Mouse (Mus musculus) hindbrain, embryonic 11.5 days (tissue): ENCODE data around the gene Rhoh. TPM values are rescaled to one million over a fixed set of nuclear protein-coding genes. Genes with fewer than 3 reads are reported as not detected.

Experiments
- ATAC-seq: fragments of 200-750 bp; cut with Nextera tagmentation; 2 replicates; pipeline ENCODE4 v1.8.0; 2017; ENCODE audit warnings: mild to moderate bottlenecking, moderate TSS enrichment, moderate library complexity; ENCODE audit not compliant: low FRiP score
- DNase-seq: peaks from one replicate; pipeline ENCODE4 v3.0.0-alpha.2; 2015; ENCODE audit warnings: low spot score
- H3K27ac ChIP-seq: fragments of 300-500 bp; sonication (generic); 2 replicates; pipeline ENCODE4 v1.5.1; 2014; ENCODE audit warnings: mild to moderate bottlenecking, low read depth, low read length
- H3K27me3 ChIP-seq: fragments of 300-500 bp; sonication (generic); 2 replicates; pipeline ENCODE4 v1.6.1; 2014; ENCODE audit warnings: mild to moderate bottlenecking, low read length, moderate library complexity, mixed read lengths; ENCODE audit not compliant: control insufficient read depth, insufficient read depth
- H3K36me3 ChIP-seq: fragments of 300-500 bp; sonication (generic); 2 replicates; pipeline ENCODE4 v1.6.1; 2014; ENCODE audit warnings: mild to moderate bottlenecking, low read length, moderate library complexity, mixed read lengths; ENCODE audit not compliant: control insufficient read depth, insufficient read depth
- H3K4me1 ChIP-seq: fragments of 300-500 bp; sonication (generic); replicated peaks from 2 replicates; pipeline ENCODE4 v1.6.1; 2014; ENCODE audit warnings: low read length, mixed read lengths; ENCODE audit not compliant: control insufficient read depth, insufficient read depth
- H3K4me2 ChIP-seq: fragments of 300-500 bp; sonication (generic); replicated peaks from 2 replicates; pipeline ENCODE4 v1.6.1; 2014; ENCODE audit warnings: mild to moderate bottlenecking, low read depth, low read length
- H3K4me3 ChIP-seq: fragments of 300-500 bp; sonication (generic); 2 replicates; pipeline ENCODE4 v1.5.1; 2014; ENCODE audit warnings: low read depth, low read length
- H3K9ac ChIP-seq: fragments of 300-500 bp; sonication (generic); 2 replicates; pipeline ENCODE4 v1.6.1; 2014; ENCODE audit warnings: low read depth, low read length
- H3K9me3 ChIP-seq: fragments of 300-500 bp; sonication (generic); 2 replicates; pipeline ENCODE4 v1.6.1; 2016; ENCODE audit warnings: low read length; ENCODE audit not compliant: control insufficient read depth
- WGBS: fragments of 180-500 bp; shearing (Covaris S2); extraction: QIAGEN DNeasy Blood & Tissue Kit; methylation state at CpG from one replicate; pipeline ENCODE4 v1.1.7; 2014; 5-methylcytosine and 5-hydroxymethylcytosine counted together
- polyA plus RNA-seq: library from polyadenylated mRNA; unstranded; fragments of >200 nt; fragmentation: Nextera tagmentation; extraction: Ambion mirVana; gene quantifications from 2 replicates; pipeline ENCODE4 v1.2.1, GENCODE M21; 2014

Gene Rhoh
- polyA plus RNA-seq, 1 experiment from 2014 or later = 0.09 TPM

GRCm38 (mm10) chr5:65864486-65864885 lies 3.5 kb downstream of the Rhoh start:
- H3K4me1 ChIP-seq = no peaks in the 10 kb centered on the region
- 92% methylated on average over 7 of the region's 7 CpGs for WGBS
- H3K9ac ChIP-seq = no peak overlapping the region
- H3K4me3 ChIP-seq = no peak overlapping the region
- no peak overlapping the region for H3K27ac ChIP-seq
- no peaks in the 10 kb centered on the region for H3K9me3 ChIP-seq
- H3K36me3 ChIP-seq = no peaks in the 10 kb centered on the region
- DNase-seq (no peak), ATAC-seq (no peak)
- H3K4me2 ChIP-seq = no peak overlapping the region
- no peaks in the 10 kb centered on the region for H3K27me3 ChIP-seq

DNA sequence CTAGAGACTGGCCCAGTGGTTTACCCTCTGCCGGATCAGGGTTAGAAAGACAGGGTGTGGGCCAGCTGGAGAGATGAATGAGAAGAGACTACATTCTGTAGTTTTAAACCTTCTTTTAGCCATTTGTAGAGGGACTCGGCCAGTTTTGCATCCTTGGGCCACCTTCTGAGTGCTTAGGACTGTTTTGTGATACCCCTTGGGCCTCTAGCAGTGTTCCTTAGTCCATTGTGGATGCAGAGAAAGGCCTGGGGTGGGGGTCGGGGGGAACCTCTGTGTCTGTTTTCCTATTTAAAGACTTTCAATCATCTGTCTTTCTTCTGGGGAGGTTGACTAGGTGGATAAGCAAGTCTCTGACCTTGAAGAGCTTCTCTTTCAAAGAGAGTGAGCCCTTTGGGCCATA lies 3.9 kb downstream of the Rhoh start:
- Histone ChIP-seq H3K9ac (no peak overlapping the region), H3K4me2 (no peak overlapping the region), H3K27ac (no peak overlapping the region), H3K9me3 (no peaks in the 10 kb centered on the region), H3K36me3 (no peaks in the 10 kb centered on the region), H3K27me3 (no peaks in the 10 kb centered on the region), H3K4me3 (no peak overlapping the region), H3K4me1 (no peaks in the 10 kb centered on the region)
- DNase-seq = no peak
- no peak for ATAC-seq
- 80% methylated on average over 3 of the region's 3 CpGs for WGBS

GRCm38 (mm10) chr5:65866591-65866990 lies 5.6 kb downstream of the Rhoh start:
- ATAC-seq (no peak), DNase-seq (no peak)
- Histone ChIP-seq H3K4me2 (no peak overlapping the region), H3K4me3 (no peak overlapping the region), H3K9me3 (no peaks in the 10 kb centered on the region), H3K4me1 (no peaks in the 10 kb centered on the region), H3K27ac (no peak overlapping the region), H3K9ac (no peak overlapping the region), H3K36me3 (no peaks in the 10 kb centered on the region), H3K27me3 (no peaks in the 10 kb centered on the region)
- WGBS = 91% methylated on average over 6 of the region's 6 CpGs

DNA sequence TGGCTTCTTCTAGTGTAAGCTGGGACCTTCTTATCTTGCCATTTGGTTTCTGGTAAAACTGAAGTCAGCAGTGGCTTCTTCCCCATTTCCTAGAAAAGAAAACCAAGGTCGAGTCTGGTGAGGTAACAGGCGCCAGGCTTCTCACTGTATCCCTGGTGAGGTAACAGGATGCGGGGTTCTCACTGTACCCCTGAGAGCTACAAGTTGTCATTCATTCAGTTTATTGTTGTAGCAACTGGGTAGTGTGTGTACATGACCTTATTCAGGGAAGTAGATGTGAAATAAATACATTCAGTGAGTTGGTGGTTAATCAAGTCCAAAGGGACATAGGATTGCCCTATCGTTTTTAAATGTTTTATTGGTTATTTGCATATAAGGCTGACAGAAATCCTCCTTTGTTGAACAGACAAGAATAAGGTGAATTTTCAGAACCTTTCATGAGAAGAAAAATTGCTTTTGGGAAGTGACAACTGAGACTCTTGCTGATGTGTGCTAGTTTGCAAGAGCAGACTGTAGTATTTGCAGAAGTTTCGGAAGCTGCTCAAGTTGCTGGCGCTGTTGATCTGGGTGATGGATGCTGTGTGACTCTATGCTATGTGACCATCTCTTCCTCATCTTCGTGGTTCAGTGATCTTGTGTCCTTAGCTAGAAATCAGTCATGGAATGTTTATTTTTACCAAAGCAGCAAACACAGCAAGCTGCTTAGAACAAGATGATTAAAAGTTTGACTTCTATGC lies 6.5 kb downstream of the Rhoh start:
- ATAC-seq (no peak), DNase-seq (no peak)
- Histone ChIP-seq H3K27ac (no peak overlapping the region), H3K36me3 (no peaks in the 10 kb centered on the region), H3K4me2 (no peak overlapping the region), H3K27me3 (no peaks in the 10 kb centered on the region), H3K4me3 (no peak overlapping the region), H3K4me1 (no peaks in the 10 kb centered on the region), H3K9me3 (no peaks in the 10 kb centered on the region), H3K9ac (no peak overlapping the region)
- WGBS = 83% methylated on average over 7 of the region's 7 CpGs

DNA sequence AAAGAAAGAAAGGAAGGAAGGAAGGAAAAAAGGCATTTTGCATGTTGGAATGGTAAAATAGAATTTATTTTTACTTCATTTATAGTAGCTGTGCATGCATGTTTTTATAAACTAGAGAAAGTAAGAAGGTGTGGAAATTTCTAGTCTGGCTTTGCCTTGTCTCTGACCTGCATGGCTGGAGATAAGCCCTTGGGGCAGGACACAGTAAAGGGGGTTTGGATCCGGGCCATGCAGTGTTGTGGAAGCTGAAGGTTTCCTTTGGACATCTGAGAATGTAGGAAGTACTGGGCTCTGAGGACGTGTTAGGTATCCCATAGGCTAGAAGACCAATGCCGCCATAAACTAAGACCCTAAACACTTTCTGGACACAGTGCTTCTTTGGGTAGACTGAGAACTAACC lies 7.4 kb downstream of the Rhoh start:
- Histone ChIP-seq H3K27me3 (no peaks in the 10 kb centered on the region), H3K4me2 (no peak overlapping the region), H3K9ac (no peak overlapping the region), H3K36me3 (no peaks in the 10 kb centered on the region), H3K4me1 (no peaks in the 10 kb centered on the region), H3K9me3 (no peaks in the 10 kb centered on the region), H3K27ac (no peak overlapping the region), H3K4me3 (no peak overlapping the region)
- no peak for ATAC-seq
- DNase-seq = no peak
- WGBS = 89% methylated on average over 3 of the region's 3 CpGs

- H3K27ac ChIP-seq = no peak overlapping the region
- no peaks in the 10 kb centered on the region for H3K27me3 ChIP-seq
- no peaks in the 10 kb centered on the region for H3K36me3 ChIP-seq
- ATAC-seq (no peak), DNase-seq (no peak)
- no peaks in the 10 kb centered on the region for H3K9me3 ChIP-seq
- no peaks in the 10 kb centered on the region for H3K4me1 ChIP-seq
- 89% methylated on average over 4 of the region's 4 CpGs for WGBS
- no peak overlapping the region for H3K9ac ChIP-seq
- no peak overlapping the region for H3K4me3 ChIP-seq
- no peak overlapping the region for H3K4me2 ChIP-seq
Observed at GRCm38 (mm10) chr5:65869660-65870059, 8.6 kb downstream of the Rhoh start.

DNA sequence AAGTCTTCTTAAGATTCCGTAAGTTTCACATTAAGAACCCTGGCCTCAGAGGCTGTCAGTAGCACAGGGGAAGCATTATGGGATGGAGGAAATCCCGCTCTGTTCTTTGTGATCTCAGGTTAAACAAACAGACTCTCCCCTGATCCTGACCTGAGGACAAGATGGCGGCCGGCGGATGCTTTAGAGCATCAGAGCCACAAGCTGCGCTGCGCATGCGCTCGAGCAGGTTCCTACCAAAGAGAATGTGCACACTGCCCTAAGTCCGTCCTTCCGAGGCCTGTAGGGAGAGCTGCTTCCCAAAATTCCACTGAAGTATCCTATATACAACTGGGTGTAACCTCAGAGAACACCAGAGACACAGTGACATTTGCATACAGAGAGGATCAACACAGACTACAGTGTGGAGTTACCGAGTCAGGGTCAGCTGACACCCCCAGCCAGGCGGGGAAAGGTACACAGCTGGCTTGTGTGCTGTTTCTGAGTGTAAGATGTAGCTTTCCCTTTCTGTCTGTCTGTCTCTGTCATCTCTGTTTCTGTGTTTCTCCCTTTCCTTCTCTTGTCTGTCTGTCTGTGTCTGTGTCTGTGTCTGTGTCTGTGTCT lies 10.4 kb downstream of the Rhoh start:
- H3K9ac ChIP-seq = no peak overlapping the region
- H3K27me3 ChIP-seq = no peaks in the 10 kb centered on the region
- no peaks in the 10 kb centered on the region for H3K36me3 ChIP-seq
- DNase-seq = no peak
- ATAC-seq = no peak
- H3K4me1 ChIP-seq = no peaks in the 10 kb centered on the region
- WGBS = 90% methylated on average over 13 of the region's 13 CpGs
- H3K27ac ChIP-seq = no peak overlapping the region
- no peak overlapping the region for H3K4me2 ChIP-seq
- no peaks in the 10 kb centered on the region for H3K9me3 ChIP-seq
- no peak overlapping the region for H3K4me3 ChIP-seq

GRCm38 (mm10) chr5:65873212-65873611 lies 12.2 kb downstream of the Rhoh start:
- Histone ChIP-seq H3K27ac (no peak overlapping the region), H3K27me3 (no peaks in the 10 kb centered on the region), H3K36me3 (no peaks in the 10 kb centered on the region), H3K9ac (no peak overlapping the region), H3K4me1 (no peaks in the 10 kb centered on the region), H3K4me3 (no peak overlapping the region), H3K9me3 (no peaks in the 10 kb centered on the region), H3K4me2 (no peak overlapping the region)
- ATAC-seq (no peak), DNase-seq (no peak)
- 79% methylated on average over 4 of the region's 4 CpGs for WGBS

DNA sequence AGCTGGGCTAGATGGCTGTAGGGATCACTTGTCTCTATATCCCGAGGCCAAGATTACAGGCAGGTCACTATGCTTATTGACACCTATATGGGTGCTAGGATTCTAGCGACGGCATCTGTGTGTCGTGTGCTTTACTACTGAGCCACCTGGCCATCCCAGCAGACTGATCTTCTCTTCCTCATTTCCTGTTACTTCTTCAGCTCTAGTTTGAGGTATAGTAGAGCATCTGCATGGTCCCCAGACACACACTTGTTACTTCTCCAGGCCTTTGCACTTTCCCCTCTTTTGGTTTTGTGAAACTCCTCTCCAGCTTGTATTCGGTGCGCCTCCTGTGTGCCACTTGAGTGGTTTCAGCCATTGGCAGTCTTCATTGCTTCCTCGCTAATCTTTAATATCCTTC lies 14.3 kb downstream of the Rhoh start:
- no peaks in the 10 kb centered on the region for H3K4me1 ChIP-seq
- no peak overlapping the region for H3K27ac ChIP-seq
- ATAC-seq = no peak
- 95% methylated on average over 7 of the region's 7 CpGs for WGBS
- no peak for DNase-seq
- H3K27me3 ChIP-seq = no peaks in the 10 kb centered on the region
- H3K9me3 ChIP-seq = no peaks in the 10 kb centered on the region
- no peak overlapping the region for H3K4me3 ChIP-seq
- no peak overlapping the region for H3K4me2 ChIP-seq
- H3K36me3 ChIP-seq = no peaks in the 10 kb centered on the region
- H3K9ac ChIP-seq = no peak overlapping the region
